Mouse (Mus musculus) forebrain, embryonic 12.5 days (tissue): ENCODE results near the gene Il20ra. TPM values are rescaled to one million over a fixed set of nuclear protein-coding genes. Genes with fewer than 3 reads are reported as not detected.

ENCODE experiments used
- ATAC-seq: fragments of 200-750 bp; cut with Nextera tagmentation; 2 replicates; pipeline ENCODE4 v1.8.0; 2017; ENCODE audit warnings: moderate TSS enrichment; ENCODE audit not compliant: low FRiP score
- H3K27ac ChIP-seq: fragments of 300-500 bp; sonication (generic); 2 replicates; pipeline ENCODE4 v1.5.1; 2016; ENCODE audit warnings: mild to moderate bottlenecking
- H3K27me3 ChIP-seq: fragments of 300-500 bp; sonication (generic); 2 replicates; pipeline ENCODE4 v1.6.1; 2016; ENCODE audit warnings: mild to moderate bottlenecking
- H3K36me3 ChIP-seq: fragments of 300-500 bp; sonication (generic); replicated peaks from 2 replicates; pipeline ENCODE4 v1.6.1; 2016; ENCODE audit warnings: mild to moderate bottlenecking
- H3K4me1 ChIP-seq: fragments of 300-500 bp; sonication (generic); 2 replicates; pipeline ENCODE4 v1.6.1; 2016
- H3K4me2 ChIP-seq: fragments of 300-500 bp; sonication (generic); 2 replicates; pipeline ENCODE4 v1.6.1; 2016; ENCODE audit warnings: mild to moderate bottlenecking, moderate library complexity
- H3K4me3 ChIP-seq: fragments of 300-500 bp; sonication (generic); replicated peaks from 2 replicates; pipeline ENCODE4 v1.5.1; 2016; ENCODE audit warnings: mild to moderate bottlenecking
- H3K9ac ChIP-seq: fragments of 300-500 bp; sonication (generic); 2 replicates; pipeline ENCODE4 v1.6.1; 2016; ENCODE audit warnings: mild to moderate bottlenecking
- H3K9me3 ChIP-seq: fragments of 300-500 bp; sonication (generic); 2 replicates; pipeline ENCODE4 v1.6.1; 2016
- WGBS: fragments of 180-500 bp; shearing (Covaris S2); methylation state at CpG from one replicate; pipeline ENCODE4 v1.1.7; 2016; 5-methylcytosine and 5-hydroxymethylcytosine counted together
- polyA plus RNA-seq: library from polyadenylated mRNA; unstranded; fragments of >200 nt; fragmentation: Nextera tagmentation; extraction: Ambion mirVana; gene quantifications from 2 replicates; pipeline ENCODE4 v1.2.1, GENCODE M21; 2016

The Il20ra gene
- polyA plus RNA-seq, 1 experiment from 2014 or later, result not detected

- no peak for ATAC-seq
- Histone ChIP-seq H3K9me3 (no peaks in the 10 kb centered on the region), H3K36me3 (no peaks in the 10 kb centered on the region), H3K9ac (no peak overlapping the region), H3K27me3 (no peaks in the 10 kb centered on the region), H3K27ac (no peak overlapping the region), H3K4me3 (no peak overlapping the region), H3K4me2 (no peak overlapping the region), H3K4me1 (no peaks in the 10 kb centered on the region)
- WGBS, result 84% methylated on average over 5 of the region's 5 CpGs
Measured at GRCm38 (mm10) chr10:19781365-19781764, 69.0 kb downstream of the Il20ra start.

GRCm38 (mm10) chr10:19794996-19795395, 82.6 kb downstream of the Il20ra start:
- H3K36me3 ChIP-seq, result no peaks in the 10 kb centered on the region
- WGBS, result 82% methylated on average over 8 of the region's 8 CpGs
- no peaks in the 10 kb centered on the region for H3K4me1 ChIP-seq
- no peak overlapping the region for H3K4me2 ChIP-seq
- H3K9ac ChIP-seq, result no peak overlapping the region
- no peak for ATAC-seq
- H3K4me3 ChIP-seq, result no peak overlapping the region
- H3K27ac ChIP-seq, result no peak overlapping the region
- 0 out of 2 replicates have a peak, but pooled peaks cover 3% of the 10 kb centered on the region for H3K9me3 ChIP-seq
- no peaks in the 10 kb centered on the region for H3K27me3 ChIP-seq

- WGBS, result 91% methylated on average over 7 of the region's 7 CpGs
Measured at GRCm38 (mm10) chr10:19802958-19803357, 90.6 kb downstream of the Il20ra start.

DNA sequence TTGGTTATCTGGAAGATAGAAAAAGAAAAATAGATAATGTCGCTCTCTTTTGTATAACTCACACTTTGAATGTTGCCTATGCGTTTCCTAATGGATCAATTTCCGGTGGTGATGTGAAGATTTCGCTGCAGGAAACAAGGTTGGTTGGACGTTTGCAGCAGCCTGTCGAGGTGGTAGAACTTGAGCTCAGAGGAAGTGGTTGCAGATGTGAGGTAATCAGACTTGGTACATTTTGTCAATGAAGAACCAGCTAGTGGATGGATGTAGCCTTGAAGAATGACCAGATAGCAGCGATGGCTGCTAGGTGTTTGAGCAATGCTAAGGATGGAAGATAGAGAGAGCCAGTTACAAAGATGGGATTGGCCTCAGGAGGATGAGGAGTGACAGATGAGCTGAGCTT, 92.4 kb downstream of the Il20ra start:
- Histone ChIP-seq H3K4me2 (no peak overlapping the region), H3K4me1 (no peaks in the 10 kb centered on the region), H3K27me3 (no peaks in the 10 kb centered on the region), H3K4me3 (no peak overlapping the region), H3K27ac (no peak overlapping the region), H3K9me3 (no peaks in the 10 kb centered on the region), H3K9ac (no peak overlapping the region), H3K36me3 (no peaks in the 10 kb centered on the region)
- no peak for ATAC-seq
- WGBS, result 94% methylated on average over 7 of the region's 7 CpGs

More at GRCm38 (mm10) chr10:19802958-19803357, 90.6 kb downstream of the Il20ra start:
- no peaks in the 10 kb centered on the region for H3K27me3 ChIP-seq
- H3K9me3 ChIP-seq, result 0 out of 2 replicates have a peak, but pooled peaks cover 3% of the 10 kb centered on the region
- ATAC-seq, result no peak
- H3K4me2 ChIP-seq, result no peak overlapping the region
- H3K36me3 ChIP-seq, result no peaks in the 10 kb centered on the region
- no peaks in the 10 kb centered on the region for H3K4me1 ChIP-seq
- H3K27ac ChIP-seq, result no peak overlapping the region
- H3K9ac ChIP-seq, result no peak overlapping the region
- H3K4me3 ChIP-seq, result no peak overlapping the region

Other genes with a start within 250 kb of the Il20ra start
- gene Ifngr1, start 120.6 kb upstream of the Il20ra start, polyA plus RNA-seq, result 18.7 and 20.5 TPM in 2 replicates
- gene Il22ra2, start 90.6 kb upstream of the Il20ra start, polyA plus RNA-seq, result not detected in 2 replicates
- 0.28 and 0.43 TPM in 2 replicates for gene Slc35d3, start 138.9 kb downstream of the Il20ra start, polyA plus RNA-seq
- gene Pex7, start 195.1 kb downstream of the Il20ra start, polyA plus RNA-seq, result 25.4 and 26.0 TPM in 2 replicates
- gene Map3k5, start 221.9 kb downstream of the Il20ra start, polyA plus RNA-seq, result 0.35 and 0.64 TPM in 2 replicates